Mouse (Mus musculus): Measurements from ENCODE around the gene Vwa1.
"Not testable (repeated sequence)": the region's sequence is repeated elsewhere in the genome, so short reads cannot be mapped to it uniquely, and the experiment has no call there.

Gene Vwa1

GRCm38 (mm10) chr4:155774280-155774754 lies at the start of gene Vwa1:
Gene Vwa1 (minus strand): TSS chr4:155774698.
- peak; percentile 89 for DNase-seq

DNA sequence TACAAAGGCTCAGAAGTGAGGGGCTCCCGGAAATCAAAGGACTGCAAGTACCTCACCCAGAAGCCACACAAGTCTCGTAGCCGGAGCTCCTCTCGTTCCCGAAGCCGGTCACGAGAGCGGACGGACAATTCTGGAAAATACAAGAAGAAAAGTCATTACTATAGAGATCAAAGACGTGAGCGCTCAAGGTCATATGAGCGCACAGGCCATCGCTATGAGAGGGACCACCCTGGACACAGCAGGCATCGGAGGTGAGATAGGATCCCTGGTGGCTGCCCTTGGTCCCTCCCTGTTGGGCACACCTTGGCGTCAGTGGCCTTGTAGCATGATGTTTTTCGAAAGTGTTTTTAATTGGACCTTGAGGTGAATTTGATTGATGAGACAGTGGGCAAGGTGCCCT lies 48.9 kb upstream of the Vwa1 start:
- DNase-seq: no peak

DNA sequence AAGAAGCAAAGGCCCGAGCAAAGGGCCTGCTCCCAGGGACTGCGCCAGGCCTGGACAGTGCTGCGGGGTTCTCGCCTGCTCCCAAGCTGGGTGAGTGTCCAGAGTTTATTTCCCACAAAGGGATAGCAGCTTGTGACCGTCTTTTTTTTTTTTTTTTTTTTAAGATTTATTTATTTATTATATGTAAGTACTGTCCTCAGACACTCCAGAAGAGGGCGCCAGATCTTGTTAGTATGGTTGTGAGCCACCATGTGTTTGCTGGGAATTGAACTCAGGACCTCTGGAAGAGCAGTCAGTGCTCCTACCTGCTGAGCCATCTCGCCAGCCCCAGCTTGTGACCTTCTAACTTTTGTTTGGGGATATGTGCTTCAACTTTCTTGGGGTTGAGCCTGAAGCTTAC lies 46.5 kb upstream of the Vwa1 start:
- peak; percentile 33 for DNase-seq

GRCm38 (mm10) chr4:155817533-155817932 lies 43.0 kb upstream of the Vwa1 start:
- DNase-seq: no peak

DNA sequence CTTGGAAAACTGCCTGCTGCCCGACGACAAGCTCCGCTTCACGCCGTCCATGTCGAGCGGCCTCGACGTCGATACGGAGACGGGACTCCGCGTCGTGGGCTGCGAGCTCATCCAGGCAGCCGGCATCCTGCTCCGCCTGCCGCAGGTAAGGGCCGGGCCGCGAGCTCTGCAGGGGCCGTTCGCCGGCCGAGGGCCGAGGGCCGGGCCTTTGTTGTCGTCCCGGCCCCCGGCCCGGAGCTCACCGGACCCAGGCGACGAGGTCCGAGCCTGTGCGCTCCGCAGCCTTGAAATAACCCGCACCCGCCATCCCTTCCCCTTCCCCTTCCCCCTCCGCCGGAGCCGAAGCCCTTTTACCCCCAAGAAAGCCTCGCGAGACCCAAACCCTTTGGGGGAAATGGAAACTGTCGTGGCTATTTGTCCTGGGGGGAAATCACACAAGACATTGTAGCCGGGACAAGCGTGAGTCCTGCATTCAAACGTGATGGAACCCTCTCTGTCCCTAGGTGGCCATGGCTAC lies 38.2 kb upstream of the Vwa1 start:
- peak; percentile 30 for DNase-seq

DNA sequence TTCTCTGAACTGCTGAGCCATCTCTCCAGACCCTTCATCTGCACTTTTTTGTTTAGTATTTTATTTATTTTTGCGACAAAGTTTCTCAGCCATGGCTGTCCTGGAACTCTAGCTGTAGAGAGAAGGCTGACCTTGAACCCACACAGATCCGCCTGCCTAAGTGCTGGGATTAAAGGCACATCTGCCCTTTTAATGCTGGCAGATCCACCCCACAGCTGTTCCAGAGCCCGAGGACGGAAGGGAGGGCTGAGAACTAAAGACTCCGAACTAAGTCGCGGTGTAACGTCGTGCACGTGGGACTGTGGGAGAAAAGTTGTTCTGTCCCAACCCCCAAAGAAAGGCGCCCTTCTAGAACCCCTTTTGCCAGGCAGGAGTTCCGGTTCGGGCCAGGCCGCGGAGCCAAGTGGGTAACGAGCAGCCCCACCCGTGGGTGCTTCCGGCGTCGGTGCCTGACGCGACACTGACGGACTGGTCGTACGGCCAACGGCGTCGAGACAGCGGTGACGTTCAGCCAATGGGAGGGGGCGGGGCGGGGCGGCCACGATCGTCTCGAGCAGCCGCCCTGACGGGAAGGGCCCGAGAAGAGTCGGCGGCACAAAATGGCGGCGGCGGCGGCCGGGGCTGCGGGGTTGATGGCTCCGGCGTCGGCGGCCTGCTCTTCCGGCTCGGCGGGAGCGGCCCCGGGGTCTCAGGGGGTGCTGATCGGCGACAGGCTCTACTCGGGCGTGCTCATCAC lies 37.6 kb upstream of the Vwa1 start, which contains the start of gene Ccnl2:
Ccnl2 (plus strand) TSS at position 561 of the 736 bp plus-strand sequence.
- DNase-seq: peak; percentile 93

GRCm38 (mm10) chr4:155807841-155808240 lies 33.3 kb upstream of the Vwa1 start:
- no peak for DNase-seq

DNA sequence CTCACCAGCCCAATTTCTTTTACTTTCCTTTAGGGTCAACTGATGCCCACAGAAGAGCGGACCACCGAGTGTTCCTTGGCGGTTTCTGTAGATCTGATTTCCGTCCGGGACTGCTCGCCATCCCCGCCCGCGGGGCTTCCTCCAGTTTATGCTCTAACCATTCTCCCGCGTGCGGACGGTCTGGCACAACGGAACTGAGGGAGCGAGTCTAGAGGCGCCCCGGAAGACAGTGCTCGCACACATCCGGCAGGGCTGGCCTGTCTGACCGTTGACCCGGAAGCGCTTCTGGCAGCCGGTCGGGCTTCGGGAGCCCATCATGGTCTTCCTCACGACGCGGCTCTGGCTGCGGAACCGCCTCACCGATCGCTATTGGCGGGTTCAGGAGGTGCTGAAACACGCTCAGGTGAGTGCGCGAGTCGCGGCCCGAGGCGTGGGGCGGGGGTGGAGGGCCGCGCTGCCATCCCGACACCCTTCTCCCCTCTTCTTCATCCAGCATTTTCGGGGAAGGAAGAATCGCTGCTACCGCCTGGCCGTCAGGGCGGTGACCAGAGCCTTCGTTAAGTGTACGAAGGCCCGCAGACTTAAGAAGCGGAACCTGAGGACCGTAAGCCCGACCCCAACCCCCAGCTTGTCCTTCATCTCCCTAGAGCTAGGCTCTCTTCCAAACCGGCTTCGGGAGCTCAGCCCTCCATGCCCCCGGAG lies 29.0 kb upstream of the Vwa1 start:
- peak; percentile 97 for DNase-seq

GRCm38 (mm10) chr4:155802741-155803339 lies 28.3 kb upstream of the Vwa1 start, which contains the start of gene Mrpl20:
Gene Mrpl20 (plus strand): TSS chr4:155802878.
- no peak for DNase-seq

DNA sequence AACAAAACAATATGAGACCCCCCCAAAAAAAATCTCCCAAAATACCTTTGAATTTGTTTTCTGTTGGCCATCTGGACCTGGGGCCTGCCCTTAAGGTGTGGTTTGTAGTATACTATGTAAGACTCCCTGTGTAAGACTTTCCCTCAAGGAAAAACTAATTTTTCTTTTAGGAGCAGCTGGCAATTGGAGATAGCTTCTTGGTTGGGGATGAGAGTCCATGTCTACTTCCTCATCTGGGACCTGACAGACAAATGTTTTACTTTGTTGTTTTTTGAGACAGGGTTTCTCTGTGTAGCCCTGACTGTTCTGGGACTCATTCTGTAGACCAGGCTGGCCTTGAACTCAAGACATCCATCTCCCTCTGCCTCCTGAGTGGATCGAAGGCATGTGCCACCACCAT lies 27.6 kb upstream of the Vwa1 start:
- no peak for DNase-seq

GRCm38 (mm10) chr4:155793730-155794129 lies 19.2 kb upstream of the Vwa1 start:
- no peak for DNase-seq

DNA sequence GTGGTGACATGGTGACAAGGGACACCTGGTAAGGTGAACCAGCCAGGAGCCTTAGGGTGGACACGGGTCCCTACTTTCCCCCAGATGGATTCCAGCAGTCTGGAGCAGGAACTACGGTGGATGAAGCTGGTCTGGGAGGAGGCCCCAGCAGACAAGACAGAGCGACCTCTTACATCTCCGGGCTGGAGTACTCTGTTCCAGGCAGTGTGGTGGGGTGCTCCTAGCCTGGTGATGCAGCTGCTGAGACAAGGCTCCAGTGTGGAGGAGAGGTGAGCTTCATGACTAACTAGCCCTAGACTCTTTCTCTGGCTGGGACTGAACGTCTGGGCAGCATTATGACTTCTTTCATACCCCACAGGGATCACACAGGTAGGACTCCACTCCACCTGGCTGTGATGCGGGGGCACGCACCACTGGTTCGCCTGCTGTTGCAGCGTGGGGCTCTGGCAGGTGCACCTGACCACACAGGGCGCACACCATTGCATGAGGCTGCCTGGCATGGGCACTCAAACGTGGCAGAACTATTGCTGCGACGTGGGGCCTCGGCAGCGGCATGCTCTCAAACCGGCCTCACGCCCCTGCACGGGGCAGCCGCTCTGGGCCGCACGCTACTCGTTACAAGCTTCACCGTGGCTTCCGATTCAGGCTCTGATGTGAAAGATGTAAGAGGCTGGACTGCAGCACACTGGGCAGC lies 16.9 kb upstream of the Vwa1 start:
- DNase-seq: no peak

GRCm38 (mm10) chr4:155790650-155791161 lies 16.2 kb upstream of the Vwa1 start:
- DNase-seq: no peak

DNA sequence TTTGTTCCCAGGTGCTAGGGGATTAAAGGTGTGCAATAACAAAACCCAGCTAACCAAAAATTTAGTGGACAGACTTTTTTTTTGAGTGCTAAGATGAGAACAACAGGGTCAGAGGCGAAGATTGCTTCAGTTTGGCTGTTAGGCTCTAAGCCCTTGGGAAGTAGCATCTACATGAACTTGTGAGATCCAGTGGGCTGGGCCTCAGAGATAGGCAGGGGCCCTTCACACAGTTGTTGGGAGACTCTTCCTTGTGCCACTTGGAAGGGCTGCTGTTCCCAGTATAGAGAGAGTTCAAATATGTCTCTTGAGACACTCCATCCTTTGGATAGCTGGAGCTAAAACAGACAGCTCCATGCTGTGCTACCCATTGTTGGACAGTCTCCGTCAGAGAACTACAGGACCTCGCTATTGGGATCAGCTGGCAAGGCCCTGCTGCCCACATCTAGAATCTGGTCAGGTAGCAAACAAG lies 15.6 kb upstream of the Vwa1 start, which contains the start of gene Ankrd65:
Ankrd65 (plus strand) TSS at position 419 of the 469 bp plus-strand sequence.
- no peak for DNase-seq

- not testable (repeated sequence) for DNase-seq
Measured at GRCm38 (mm10) chr4:155788833-155789232, 14.3 kb upstream of the Vwa1 start.

DNA sequence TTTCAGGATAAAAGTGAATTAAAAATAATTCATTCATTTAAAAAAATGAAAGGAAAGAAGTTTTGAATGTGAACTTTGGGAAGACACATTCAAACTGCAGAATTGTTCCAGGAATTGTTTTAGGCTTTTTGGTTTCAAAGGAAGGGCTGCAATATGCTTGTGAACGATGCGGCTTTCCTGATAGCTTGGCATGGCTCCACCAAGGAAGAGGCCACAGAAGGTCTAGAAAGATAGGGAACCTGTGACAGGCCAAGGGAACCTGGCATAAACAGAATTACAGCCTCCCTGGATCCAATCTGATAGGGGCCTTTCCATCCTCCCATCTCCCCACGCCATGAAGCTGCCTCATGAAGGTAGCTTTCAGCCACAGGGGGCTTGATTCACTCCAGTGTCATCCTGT lies 13.8 kb upstream of the Vwa1 start:
- no peak for DNase-seq

DNA sequence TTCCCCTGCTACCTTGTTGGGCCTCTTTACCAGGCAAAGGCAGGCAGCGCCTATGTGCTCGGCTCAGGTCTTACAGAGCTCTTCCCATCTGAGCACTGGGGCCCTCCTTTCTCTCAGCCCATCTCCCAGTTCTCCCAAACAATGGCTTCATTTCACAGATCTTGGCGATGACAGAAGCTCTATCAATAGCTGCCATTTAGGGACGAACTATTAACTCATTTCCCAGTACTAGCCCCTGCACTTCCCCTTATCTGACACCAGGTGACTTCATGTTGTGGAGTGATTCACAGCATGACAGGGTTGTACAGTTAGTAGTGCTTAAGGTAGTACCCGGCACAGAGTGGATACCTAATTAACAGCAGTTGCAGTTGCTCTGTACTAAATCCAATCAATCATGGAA lies 11.3 kb upstream of the Vwa1 start, which contains the start of gene Tmem88b:
Tmem88b (minus strand) TSS at position 56 of the 400 bp plus-strand sequence.
- DNase-seq: no peak

- DNase-seq: no peak
Measured at GRCm38 (mm10) chr4:155785246-155785645, 10.7 kb upstream of the Vwa1 start.

DNA sequence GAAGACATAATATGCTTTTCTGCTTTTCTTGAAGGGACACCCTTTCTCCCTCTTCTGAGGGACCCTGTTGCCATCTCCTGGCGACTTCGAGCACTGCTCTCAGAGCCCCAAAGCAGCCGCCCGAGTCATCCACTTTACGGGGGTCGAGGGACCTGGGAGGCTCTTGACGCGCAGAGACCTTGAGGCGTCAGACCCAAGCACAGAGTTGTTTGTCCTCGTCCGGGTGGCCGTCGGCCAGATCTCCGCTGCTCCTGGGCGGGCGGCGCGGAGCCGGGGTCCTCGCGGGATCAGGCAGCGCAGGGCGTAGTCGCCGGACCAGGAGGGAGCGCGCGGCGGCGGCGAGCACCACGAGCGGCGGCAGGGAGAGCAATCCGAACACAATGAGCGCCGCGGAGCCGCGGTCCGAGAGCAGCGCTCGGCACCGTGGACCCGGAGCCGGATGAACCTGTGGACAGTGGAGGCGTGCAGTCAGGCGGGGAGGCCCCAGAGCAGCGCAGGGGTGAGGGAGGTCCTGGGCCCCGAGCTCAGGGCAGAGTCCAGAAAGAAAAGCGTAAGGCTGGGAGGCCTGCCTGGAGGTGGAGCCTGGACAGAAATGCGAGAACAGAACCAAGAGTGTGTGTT lies 9.7 kb upstream of the Vwa1 start:
- peak; percentile 80 for DNase-seq

DNA sequence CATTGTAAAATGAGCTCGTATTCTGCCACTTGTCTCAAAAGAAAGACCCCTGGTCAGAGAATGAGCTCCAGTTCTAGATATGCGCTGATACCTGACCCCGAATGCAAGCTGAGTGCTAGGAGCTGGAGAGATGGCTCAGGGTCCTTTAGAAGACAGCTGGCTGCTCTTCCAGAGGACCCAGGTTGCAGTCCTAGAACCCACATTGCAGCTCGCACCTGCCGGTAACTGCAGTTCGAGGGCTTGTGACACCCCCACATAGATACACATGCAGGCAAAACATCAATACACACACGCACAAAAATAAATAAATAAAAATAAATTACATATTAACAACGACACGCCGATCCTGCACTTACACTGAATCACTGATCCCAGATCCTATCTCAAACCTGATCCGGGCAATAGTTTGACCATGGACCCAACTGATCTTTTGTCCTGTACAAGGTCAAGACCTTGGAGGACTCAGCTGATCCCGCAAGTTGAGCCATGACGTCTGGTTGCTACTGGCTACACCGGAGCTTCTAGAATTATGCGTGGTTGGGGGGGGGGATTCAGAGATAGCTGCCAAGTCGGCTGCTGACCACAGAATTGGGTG lies 9.1 kb upstream of the Vwa1 start:
- no peak for DNase-seq

DNA sequence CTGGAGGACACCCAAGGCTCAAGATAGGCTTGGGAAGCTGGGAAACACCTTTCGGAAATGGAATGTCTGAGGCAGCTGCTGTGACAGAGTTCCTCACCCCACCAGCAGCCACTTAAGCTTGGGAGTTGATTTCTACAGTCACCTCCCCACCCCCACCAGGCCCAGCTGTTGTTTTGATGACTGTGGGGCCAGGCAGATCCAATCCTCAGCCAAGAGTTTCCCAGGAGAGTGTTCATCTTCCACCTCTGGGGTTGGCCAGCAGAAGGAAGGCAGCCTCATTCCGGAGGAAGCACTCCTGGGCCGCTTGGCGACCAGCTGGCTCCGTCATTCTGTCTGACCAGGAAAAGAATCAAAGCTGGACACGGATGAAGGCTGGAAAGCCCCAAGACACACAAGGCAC lies 6.4 kb upstream of the Vwa1 start:
- no peak for DNase-seq
